Mouse (Mus musculus) erythroblast, embryonic 14.5 days (primary cell): ENCODE data around the gene Sin3a.

Experiments used
- GATA1 ChIP-seq: IDR thresholded peaks from 2 replicates; pipeline ENCODE4 v1.6.1; 2012; ENCODE audit warnings: low read length, inconsistent platforms, mixed read lengths
- TAL1 ChIP-seq: IDR thresholded peaks from 3 replicates; pipeline ENCODE4 v1.6.1; 2012; ENCODE audit warnings: low read length, inconsistent platforms, mixed read lengths

- TF ChIP-seq TAL1 = no peak
- no peak for TF ChIP-seq GATA1
These were observed 45.5 kb downstream of the Sin3a start for GRCm38 (mm10) chr9:57117261-57117755.
